Mouse (Mus musculus) urinary bladder, postnatal 36 days (tissue): Measurements from ENCODE around the gene Col15a1.
A peak's percentile ranks its signal among the peaks of the same experiment; 100 is the strongest.

ENCODE experiments used
- DNase-seq, 2 experiments: peaks; one replicate each; pipeline ENCODE4 v3.0.0; 2022; ENCODE audit warnings: low spot score in 2 of 2, mixed read lengths in 1 of 2

Col15a1 gene

GRCm38 (mm10) chr4:47207969-47208420, at the start of gene Col15a1:
Col15a1 (plus strand) TSS chr4:47208161.
- DNase-seq, result no peak

- no peak for DNase-seq
Measured at GRCm38 (mm10) chr4:47161103-47161755, 46.7 kb upstream of the Col15a1 start.

GRCm38 (mm10) chr4:47161756-47162587, 46.0 kb upstream of the Col15a1 start:
- no peak for DNase-seq

- no peak for DNase-seq
Measured at GRCm38 (mm10) chr4:47172314-47172713, 35.6 kb upstream of the Col15a1 start.

GRCm38 (mm10) chr4:47177101-47177500, 30.9 kb upstream of the Col15a1 start:
- no peak for DNase-seq

GRCm38 (mm10) chr4:47178261-47178961, 29.6 kb upstream of the Col15a1 start:
- peak in 1 of 2 experiments; percentile 13 for DNase-seq

- DNase-seq, result no peak
Measured at GRCm38 (mm10) chr4:47179535-47179934, 28.4 kb upstream of the Col15a1 start.

- no peak for DNase-seq
Measured at GRCm38 (mm10) chr4:47184058-47184661, 23.8 kb upstream of the Col15a1 start.

- DNase-seq, result no peak
Measured at GRCm38 (mm10) chr4:47186514-47186913, 21.4 kb upstream of the Col15a1 start.

- DNase-seq, result no peak
Measured at GRCm38 (mm10) chr4:47196173-47196572, 11.8 kb upstream of the Col15a1 start.

GRCm38 (mm10) chr4:47203643-47204042, 4.3 kb upstream of the Col15a1 start:
- no peak for DNase-seq

- no peak for DNase-seq
Measured at GRCm38 (mm10) chr4:47205846-47206245, 2.1 kb upstream of the Col15a1 start.

GRCm38 (mm10) chr4:47208421-47208991, 545 bp downstream of the Col15a1 start:
- DNase-seq, result no peak

- DNase-seq, result peak in 1 of 2 experiments; percentile 31
Measured at GRCm38 (mm10) chr4:47209466-47209865, 1.5 kb downstream of the Col15a1 start.

GRCm38 (mm10) chr4:47218828-47219227, 10.9 kb downstream of the Col15a1 start:
- no peak for DNase-seq

GRCm38 (mm10) chr4:47219393-47219792, 11.4 kb downstream of the Col15a1 start:
- no peak for DNase-seq

- DNase-seq, result no peak
Measured at GRCm38 (mm10) chr4:47220544-47220943, 12.6 kb downstream of the Col15a1 start.

- DNase-seq, result no peak
Measured at GRCm38 (mm10) chr4:47222146-47222545, 14.2 kb downstream of the Col15a1 start.

GRCm38 (mm10) chr4:47225920-47226319, 18.0 kb downstream of the Col15a1 start:
- no peak for DNase-seq

- DNase-seq, result no peak
Measured at GRCm38 (mm10) chr4:47227101-47227500, 19.1 kb downstream of the Col15a1 start.

- peak in 1 of 2 experiments; percentile 47 for DNase-seq
Measured at GRCm38 (mm10) chr4:47227756-47228155, 19.8 kb downstream of the Col15a1 start.
